Mouse (Mus musculus) bone marrow macrophage, adult 2 months (primary cell): ENCODE data around the gene Sept9.

Source experiments
- CTCF ChIP-seq: IDR thresholded peaks from 2 replicates; pipeline ENCODE4 v1.5.1; 2012; ENCODE audit warnings: low read depth, mild to moderate bottlenecking, low read length, moderate library complexity
- POLR2A ChIP-seq: IDR thresholded peaks from 2 replicates; pipeline ENCODE4 v1.6.1; 2012; ENCODE audit warnings: mild to moderate bottlenecking, low read depth, low read length, borderline replicate concordance

DNA sequence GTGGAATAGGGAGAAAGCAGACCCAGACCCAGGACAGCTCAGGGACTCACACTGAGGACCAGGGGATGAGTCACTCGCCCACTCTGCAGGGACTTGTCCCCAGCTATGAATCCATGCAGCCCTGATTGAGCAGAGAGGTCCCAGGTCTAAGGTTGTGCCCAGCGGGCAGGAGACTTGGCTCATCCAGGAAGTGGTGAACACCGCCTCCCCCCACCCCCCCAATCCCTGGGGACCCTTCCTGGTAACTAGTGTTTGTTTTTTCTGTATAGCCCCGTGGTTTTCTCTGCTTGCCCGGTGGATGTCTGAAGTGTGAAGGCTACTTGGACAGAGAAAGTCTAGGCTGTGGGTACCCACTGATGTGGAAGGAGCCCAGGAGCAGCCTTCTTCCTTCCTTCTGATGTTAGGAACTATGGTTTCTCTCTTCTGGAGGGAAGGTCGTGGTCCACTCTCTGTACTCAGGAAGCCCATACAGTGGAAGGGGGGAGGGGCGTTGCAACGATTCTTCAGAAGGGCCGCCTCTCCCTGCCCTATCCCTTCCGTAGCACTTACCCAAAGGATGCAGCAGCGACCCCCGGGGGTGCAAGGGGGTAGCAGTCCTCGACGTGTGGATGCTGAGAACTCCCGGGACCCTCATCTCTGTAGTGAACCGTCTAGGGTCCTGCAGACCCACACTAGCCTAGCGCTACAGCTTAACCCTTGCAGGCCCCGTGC lies 66.0 kb downstream of the Sept9 start:
- TF ChIP-seq POLR2A (no peak), CTCF (no peak)
